Mouse (Mus musculus) E14TG2a.4 (cell line): ENCODE data around the gene Olfr470.
"Not testable (repeated sequence)": the region's sequence is repeated elsewhere in the genome, so short reads cannot be mapped to it uniquely, and the experiment has no call there.

Source experiments
- CTCF ChIP-seq: conservative IDR thresholded peaks from 2 replicates; pipeline ENCODE4 v1.5.1; 2014; ENCODE audit warnings: low read length
- POU5F1 ChIP-seq: IDR thresholded peaks from 2 replicates; pipeline ENCODE4 v1.6.1; 2014; ENCODE audit warnings: low read length, borderline replicate concordance

DNA sequence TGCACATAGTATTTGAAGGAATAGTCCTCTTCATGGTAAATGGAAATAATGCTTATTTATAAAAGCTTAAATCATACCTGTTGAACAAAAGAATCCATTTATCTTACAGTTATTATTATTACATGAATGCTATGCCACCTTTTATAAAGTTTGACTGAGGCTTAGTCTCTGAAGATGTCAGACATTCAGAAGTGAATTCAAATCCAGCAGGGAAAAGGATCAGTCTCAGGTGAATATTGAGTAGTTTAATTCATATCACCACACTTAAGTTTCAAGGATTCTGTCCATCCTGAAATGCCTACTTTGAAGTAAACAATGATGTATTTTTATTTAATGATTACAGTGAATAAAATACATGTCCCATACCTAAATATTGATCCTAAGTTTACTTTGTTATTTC lies 21.8 kb downstream of the Olfr470 start, which contains the start of gene Olfr469:
- TF ChIP-seq CTCF, POU5F1: not testable (repeated sequence)
